Mouse (Mus musculus) brain, adult 2 months (tissue): ENCODE results near the gene Rgl1.

Experiments used
- DNase-seq: peaks from one replicate; pipeline ENCODE4 v3.0.0; 2011; ENCODE audit warnings: low read depth, low spot score

The Rgl1 gene

DNA sequence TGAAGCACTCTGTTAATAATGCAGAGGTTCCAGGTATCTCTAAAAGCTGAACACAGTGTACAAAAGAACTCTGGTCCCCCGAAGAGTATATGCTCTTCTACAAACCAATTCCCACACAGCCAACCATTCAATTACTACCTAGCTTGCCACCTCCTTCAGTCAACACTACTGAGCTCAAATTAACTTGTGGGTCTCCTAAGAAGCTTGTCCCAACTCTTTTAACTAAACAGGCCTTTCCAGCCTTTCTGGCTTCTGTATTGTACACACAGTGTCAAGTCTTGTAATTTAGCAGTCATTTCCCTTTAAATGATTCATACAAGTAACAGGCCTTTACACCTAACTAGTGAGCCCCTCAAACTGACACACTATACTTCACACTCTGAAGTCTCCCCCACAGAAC lies 48.8 kb downstream of the Rgl1 start:
- no peak for DNase-seq

DNA sequence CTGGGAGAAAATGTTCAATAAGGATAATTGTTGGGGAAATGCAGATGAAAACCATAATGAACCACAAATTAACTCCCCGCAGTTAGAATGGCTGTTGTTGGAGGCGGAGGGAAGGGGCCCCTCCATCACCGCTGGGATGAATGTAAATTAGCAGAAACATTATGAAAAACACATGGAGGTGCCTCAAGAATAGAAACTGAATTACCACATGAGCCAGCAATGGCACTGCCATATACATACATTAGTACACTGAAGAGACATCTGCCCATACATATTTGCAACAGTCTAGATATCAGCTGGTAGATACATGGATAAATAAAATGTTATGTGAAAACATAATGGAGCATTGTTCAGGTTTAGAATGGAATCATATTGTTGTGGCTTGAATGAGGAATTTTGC lies 51.7 kb downstream of the Rgl1 start:
- DNase-seq: no peak

DNA sequence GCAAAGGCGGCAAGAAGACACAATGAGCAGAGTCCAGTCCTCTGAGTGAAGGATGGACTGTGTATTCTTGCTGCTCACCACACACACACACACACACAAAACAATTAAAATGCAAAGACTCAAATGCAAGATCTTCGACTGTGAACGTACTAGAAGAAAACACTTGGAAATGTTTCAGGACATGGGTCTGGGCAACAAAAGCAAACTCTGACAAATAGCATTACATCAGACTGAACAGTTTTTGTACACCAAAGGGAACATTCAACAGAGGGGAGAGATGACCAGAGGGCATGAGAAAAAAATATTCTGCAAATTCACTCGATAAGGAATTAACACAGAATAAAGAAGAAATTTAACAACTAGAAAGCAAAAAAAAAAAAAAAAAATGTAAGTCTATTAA lies 52.2 kb downstream of the Rgl1 start:
- no peak for DNase-seq

DNA sequence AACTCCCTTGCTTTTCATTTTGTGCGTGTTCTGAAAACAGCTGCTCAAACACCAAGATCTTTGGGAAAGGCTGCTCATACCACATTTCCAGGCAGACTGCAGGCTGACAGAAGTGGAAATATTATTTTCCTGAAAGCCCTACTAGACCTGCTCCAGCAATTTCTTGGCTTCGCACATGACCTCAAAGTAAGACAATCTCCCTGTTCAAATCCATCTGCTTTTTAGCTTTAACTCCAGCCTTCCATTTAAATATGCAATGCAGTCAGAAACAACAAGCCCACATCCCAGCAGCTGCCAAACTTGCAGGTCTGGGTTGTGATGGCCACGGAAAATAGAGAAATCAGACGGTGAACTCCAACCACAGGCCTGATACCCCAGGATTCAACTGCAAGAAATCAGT lies 55.1 kb downstream of the Rgl1 start:
- DNase-seq: no peak

DNA sequence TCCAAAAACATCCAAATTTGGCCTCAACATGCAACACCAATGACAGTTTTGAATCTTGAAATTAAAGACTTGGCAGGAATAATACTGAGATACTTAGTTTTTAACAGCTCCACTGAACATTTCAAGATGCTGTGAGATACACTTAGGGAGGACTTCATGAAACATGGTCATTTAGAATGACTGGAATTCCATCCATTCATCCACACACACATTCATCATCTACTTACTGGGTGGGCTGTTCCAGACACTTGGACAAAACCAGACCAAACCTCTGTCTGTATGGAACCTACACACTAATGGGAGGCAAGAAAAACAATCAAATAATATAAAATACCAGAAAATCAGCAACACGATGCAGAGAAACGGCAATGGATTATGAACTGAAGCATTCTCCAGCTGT lies 58.6 kb downstream of the Rgl1 start:
- no peak for DNase-seq

DNA sequence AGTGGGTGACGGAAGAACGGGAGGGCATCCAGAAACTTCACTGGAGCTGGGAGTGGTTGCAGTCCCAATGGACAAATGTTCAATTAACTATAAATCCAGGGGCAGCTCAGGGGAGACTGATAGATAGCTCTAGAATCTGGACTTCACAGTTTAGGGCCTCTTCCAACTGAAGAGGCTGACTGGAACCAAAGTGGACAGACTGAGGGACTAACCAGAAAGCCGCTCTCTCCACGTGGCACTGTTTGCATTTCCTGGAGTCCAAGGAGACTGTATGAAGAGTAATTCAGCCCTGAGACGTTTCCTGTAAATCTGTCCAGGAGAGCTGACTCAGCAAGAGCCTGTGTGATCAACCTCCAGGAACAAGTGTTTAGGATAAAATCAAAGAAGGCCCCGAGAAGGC lies 62.2 kb downstream of the Rgl1 start:
- DNase-seq: no peak

DNA sequence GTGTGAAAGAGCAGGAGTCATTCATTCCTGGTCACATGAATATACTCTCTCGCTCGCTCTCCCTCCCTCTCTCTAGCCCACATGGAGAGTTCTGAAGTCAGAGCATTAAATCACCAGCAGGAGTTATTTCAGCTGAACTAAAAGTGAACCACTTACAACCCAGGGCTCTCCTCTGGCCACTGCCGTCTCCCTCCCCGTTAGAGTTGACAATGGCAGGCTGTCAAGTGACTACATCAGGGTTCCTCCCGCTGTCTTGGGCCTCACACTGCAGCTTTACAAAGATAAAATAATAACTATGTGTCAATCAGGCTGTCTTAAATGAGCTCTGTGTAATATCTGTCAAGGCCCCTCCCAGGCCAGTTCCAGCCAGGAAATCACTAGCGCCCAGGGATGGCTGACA lies 63.2 kb downstream of the Rgl1 start:
- DNase-seq: no peak

DNA sequence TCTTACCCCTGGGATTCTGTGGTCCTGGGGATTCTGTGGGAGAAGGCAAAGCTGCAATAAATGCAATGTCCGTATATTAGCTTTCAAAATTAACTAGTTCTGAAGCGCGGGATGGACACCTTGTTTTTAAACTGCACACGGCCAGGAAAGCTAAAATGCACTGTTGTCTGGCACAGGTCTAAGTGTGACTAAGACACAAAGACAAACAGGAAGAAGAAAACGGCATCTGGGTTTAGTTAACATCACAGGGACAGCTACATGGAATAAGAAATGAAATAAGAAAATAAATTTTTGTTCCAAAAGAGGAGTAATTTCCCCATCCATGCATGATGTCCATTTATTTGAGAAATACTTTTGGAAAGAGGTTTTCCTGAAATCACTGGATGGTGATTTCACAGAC lies 65.1 kb downstream of the Rgl1 start:
- no peak for DNase-seq

DNA sequence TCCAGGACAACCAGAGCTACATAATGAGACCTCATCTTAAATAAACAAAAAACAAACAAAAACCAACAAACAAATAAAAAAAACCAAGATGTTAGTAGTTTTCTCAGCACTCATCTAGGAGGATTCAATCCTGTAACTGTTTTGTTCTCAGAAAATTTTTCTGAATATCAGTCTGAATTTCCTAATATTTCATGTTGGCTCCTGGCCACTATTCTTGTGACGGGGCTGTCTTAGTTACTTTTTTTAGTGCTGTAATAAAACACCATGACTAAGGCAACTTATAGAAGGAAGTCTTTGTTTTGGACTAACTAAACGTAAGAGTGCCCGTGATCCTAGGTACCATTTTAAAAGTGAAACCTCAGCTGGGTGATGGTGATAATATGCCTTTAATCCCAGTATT lies 68.8 kb downstream of the Rgl1 start:
- DNase-seq: no peak

DNA sequence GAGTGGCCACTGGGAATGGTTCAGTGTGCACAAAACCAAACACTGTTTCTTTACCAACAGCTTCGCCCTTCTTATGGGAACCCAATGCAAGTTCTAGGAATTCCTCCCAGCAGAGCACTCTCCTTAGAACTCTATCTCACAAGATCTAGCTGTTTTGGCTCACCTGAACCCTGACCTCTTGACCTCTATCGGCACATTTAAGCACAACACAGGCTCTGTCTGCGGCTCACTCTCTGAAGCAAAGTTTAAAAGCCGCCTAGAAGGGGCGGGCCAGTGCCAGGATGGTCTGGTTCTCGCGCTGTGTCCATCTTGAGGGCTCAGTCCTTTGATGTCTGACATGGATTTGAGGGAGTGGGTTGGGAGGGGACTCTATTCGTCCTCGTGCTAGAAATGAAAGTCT lies 70.7 kb downstream of the Rgl1 start:
- no peak for DNase-seq

DNA sequence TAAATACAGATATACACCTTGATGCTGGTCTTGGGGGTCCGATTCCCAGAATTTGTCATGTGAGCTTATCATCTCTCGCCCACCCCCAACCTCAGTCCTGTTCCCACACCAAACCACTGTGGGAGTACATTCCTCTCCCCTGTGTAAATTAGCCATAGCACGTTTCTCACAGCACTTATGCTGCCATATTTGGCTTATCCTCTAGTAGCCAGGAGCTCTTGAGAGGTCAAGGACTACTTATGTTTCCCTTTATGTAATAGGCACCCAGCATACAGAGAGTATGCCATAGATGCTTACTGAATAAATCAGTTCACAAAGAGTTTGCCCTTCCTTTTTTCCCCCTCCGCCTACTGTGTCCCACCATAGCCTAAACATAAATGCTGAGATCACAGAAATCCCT lies 76.2 kb downstream of the Rgl1 start:
- DNase-seq: no peak

DNA sequence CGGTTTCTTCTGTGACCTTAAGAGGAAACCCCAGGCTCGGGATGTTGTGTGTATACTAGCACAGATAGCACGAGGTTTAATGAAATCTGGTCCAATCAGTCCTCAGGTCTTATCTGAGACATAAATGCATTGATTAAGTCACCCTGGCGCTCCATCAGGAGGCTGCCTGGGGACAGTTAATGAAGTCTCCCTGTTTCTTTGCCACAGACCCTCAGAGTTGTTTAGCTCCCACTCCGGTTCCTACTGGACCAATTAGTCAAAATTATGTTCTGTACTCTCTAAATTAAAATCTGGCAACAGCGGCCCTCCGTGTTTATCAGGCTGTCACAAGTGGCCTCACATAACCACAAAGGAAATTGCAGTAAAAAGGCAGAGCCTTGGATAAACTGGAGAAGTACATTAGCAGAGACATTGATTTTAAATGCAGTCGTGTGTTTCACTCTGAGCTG lies 78.4 kb downstream of the Rgl1 start:
- no peak for DNase-seq

DNA sequence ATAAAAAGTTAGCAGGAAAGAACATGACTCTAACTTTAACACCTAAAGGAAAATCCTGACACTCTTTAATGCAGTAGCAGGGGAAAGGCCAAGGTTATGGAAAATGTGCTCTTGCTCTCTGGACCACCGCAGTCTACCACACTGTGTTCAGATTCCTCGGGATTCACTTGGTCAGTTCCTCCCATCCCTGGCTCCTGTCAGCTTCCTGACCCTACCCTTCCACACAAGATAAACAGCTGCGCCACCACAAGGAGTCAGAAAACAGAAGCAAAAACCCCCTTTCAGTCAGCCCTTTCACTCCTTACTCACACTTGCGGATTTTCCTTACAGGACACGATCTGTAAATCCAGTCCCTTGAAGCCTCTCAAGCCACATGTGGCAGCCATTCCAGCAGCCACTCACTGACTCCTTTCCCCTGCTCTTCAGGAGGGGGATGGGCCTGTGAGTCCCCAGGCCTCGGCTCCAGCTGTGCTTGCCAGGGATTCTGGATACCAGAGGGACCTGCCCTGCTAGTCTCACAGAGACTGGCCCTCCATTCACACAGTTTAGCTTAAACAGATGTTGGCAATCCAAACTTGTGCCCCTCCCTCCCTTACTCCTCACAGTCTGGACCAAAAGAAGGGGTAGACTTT lies 78.9 kb downstream of the Rgl1 start:
- no peak for DNase-seq

DNA sequence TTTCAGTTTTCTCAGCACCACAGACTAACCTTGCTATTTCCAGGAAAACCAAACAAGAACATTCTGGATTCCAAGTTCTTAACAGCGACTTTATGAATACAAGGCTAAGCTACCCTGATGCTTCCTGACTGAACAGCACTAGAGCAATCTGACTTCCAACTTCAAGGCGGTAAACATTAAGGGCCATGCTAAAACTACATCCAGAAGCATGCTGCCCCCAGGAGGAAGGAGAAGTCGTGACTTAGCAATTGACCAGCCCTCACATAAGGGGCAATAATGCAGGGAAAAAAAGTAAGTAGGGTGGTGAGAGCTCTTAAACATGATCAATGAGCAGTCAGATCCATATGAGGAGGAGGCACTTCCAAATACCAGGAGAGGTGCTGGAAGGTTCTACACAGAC lies 80.6 kb downstream of the Rgl1 start:
- no peak for DNase-seq

DNA sequence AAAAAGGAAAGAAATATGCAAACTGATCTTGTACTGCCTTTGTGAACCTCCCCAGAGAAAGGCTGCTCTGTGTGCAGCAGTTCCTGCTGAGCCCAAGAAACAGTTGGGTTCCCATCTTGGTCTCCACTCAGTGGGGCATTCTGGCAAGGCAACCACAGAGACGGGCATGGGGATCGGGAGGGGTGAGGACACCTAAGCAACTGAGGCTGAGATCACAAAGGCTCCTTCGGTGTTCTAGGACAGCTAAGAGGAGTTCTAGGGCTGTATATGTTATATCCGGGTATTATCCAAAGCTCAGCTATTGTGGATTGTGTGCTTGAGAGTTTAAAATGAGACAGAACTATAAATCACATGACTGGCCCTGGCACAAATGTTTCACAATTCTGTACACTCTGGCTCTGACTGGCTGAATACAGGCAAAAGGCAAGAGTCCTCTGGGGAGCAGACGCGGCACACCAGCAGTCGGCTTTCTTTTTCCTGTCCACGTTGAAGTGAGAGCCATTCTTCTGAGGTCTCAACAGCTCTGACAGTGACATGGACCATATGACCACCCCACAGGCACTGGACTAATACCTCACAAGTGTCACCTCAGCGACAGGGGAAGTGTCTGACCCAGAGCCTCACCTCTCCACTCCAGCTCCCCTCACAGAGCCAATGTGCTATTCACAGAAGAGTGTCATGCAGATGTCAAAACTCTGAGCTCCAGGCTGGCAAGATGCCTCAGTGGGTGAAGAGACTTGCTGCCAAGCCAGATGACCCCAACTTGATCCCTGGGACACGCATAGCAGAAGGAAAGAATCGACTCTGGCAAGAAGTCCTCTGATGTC lies 83.6 kb downstream of the Rgl1 start:
- DNase-seq: no peak

DNA sequence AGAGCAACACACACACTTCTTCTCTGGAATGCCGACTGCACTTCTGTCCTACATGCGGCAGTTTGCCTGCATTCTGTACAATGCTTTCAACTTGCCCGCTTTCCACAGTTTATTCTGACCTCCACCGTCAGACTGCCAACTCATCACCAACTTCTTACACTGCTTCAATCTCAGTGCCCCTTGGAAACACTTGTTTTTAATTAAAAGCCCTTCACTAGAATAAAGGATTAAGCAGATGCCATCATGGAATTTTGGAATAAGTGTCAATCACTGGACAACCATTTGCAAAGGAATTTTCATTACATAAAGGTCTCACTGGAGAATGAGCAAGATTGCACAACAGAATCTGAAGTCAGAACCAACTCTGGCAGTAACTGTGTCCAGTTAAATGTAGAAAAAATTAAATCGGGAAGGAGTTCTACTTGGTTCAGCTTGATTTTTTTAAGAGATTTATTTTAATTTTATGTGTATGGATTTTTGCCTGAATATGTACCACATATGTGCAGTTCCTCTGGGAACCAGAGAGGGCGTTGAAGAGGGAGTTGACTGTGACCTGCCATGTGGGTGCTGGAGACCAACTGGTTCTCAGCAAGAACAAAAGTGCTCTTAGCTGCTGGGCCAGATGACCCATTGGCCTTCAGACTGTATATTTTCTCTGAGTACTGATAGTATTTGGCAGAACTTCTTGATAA lies 84.3 kb downstream of the Rgl1 start:
- no peak for DNase-seq

DNA sequence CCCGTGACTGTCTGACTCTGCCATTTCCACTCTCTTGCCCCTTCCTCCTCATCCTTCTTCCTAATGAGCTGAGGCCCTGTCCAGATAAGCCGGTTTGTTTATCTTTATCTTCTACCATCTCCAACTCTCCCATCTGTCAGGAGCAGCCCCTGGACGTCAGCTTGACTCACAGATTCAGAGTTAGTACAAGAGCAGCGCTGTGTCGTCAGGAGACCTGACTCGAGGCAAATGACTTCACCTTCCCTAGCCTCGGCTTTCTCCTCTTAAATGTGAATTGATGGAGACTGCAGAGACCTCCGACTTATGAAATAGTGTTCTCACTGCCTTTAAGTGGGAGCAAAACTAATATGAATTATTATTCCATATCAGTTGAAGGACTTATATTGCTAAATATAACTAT lies 85.0 kb downstream of the Rgl1 start:
- no peak for DNase-seq

DNA sequence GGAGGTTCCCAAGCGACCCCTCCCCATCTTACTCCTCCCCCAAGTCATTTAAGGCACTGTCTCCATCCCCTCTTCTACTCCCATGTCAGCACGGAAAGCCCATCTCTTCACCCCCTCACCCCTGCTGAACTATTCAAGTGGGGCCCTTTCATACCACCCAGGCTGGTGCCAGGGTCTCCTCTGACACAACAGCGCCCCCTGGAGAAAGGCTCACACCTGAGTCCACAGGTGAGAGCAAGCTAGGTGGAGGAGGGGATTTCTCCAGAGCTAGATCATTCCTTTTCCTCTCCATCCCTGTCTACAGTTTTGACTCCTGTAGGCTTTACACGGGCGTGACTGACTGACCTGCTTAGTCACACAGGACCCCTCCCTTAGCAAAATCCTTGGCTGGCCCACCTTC lies 87.7 kb downstream of the Rgl1 start:
- DNase-seq: no peak

DNA sequence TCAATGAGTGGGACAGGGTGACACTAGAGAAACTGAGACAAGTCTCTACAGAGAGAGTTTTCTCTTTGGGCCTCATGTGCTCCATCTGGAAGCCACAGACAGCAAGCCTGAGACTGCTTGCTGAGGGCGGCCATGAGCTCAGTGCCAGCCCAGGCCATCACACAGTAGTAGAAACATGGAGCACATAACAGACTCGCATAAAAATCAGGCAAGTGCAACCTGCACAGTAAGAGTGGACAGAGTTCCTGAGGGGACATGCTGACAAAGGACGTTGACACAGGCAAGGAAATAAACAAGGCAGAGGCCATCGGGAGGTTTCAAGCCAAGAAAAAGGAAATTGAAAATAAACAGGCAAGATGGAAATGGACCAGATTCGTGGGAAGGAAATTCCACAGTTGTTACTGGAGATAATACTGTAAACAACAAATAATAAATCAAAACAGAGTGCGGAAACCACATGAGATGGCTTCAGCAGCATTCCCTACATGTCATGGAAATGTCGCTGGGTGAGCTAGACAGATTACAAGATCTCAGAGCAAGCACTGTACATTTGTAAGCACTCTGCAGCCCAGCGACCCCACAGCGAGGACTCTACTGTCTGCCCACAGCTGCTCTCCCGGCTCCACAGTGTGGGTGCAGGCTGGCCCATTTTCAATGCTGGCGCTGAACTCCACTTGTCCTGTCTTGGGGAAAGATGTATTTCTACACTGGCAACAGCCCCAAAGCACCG lies 88.5 kb downstream of the Rgl1 start:
- DNase-seq: no peak

DNA sequence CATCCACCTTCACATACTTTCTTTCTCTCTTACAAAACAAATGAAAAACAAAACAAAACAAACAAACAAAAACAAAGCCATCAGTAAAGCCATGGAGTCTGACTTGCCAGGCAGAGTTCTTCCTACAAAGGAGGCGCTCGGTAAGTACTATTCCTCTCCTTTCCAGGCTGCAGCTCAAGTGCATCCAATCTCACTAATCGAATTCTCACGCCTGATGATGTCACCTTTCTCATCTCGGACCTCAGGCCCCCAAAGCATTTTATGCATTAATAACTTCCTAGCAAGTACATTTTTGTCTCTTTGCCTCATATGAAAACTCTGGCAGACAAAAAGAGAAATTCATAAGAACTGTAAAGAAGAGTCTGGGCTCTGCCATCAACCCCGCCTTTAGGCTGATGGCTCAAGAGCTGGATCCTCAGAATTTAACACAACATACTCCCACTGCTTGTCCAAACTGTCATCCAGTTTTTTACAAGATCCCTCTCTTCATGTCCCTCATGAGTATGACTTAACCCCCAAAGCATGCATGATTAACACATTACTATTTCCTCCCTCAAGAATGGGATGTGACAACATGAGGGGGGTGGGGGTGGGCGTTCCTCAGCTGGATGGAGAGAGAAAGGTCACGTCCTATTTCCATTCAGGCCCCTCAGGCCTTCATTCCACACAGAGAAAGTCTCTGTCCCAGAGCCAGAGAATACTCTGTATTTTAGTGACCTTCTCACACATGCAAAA lies 96.5 kb downstream of the Rgl1 start:
- no peak for DNase-seq

DNA sequence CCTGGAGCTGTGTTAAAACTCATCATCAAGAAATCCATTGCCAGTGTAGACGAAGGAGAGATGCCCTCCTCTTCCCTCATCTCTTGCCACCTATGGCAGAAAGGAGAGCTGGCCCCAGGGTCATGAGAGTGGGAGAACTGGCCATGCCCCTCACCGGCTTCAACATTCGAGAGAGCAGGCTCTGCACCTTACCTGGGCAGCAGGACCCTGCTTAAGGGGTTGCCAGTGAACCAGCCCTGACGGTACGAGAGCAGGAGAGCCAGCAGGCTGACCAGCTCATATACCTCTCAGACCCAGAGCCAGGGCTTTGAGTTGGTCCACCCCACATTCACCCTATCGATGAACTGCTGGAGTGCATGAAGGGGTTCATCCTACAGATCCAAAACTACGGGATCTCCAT lies 105.7 kb downstream of the Rgl1 start:
- no peak for DNase-seq

DNA sequence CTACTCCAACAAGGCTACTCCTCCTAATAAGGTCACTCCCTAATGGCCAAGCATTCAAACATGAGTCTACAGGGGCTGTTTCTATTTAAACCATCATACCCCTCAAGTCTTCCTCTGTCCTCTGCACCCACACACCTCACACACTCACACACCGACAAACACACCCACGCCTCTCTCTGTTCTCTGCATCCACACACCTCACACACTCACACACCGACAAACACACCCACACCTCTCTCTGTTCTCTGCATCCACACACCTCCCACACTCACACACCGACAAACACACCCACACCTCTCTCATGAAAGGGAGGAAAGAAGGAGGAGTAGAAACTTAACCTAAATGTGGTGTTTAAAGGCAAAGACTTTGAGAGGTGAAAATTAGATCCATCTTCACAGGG lies 106.2 kb downstream of the Rgl1 start:
- peak; percentile 41 for DNase-seq
